Mouse (Mus musculus): ENCODE measurements around the gene Mettl17.
"Not testable (repeated sequence)": the region's sequence is repeated elsewhere in the genome, so short reads cannot be mapped to it uniquely, and the experiment has no call there.

Gene Mettl17

GRCm38 (mm10) chr14:51896539-51897170 is 12.0 kb downstream of the Mettl17 start:
- no peak for DNase-seq (ENCODE audit: low read depth, low spot score)

GRCm38 (mm10) chr14:51899351-51899750 is 14.7 kb downstream of the Mettl17 start:
- DNase-seq (ENCODE audit: low read depth, low spot score) = no peak

GRCm38 (mm10) chr14:51902806-51903710 is 18.4 kb downstream of the Mettl17 start:
- peak; percentile 51 for DNase-seq (ENCODE audit: low read depth, low spot score)

GRCm38 (mm10) chr14:51903782-51904181 is 19.1 kb downstream of the Mettl17 start:
- DNase-seq (ENCODE audit: low read depth, low spot score) = no peak

- DNase-seq (ENCODE audit: low read depth, low spot score) = no peak
Observed at GRCm38 (mm10) chr14:51904706-51905105, 20.1 kb downstream of the Mettl17 start.

GRCm38 (mm10) chr14:51906102-51906501 is 21.5 kb downstream of the Mettl17 start:
- no peak for DNase-seq (ENCODE audit: low read depth, low spot score)

GRCm38 (mm10) chr14:51911301-51911700 is 26.7 kb downstream of the Mettl17 start:
- DNase-seq (ENCODE audit: low read depth, low spot score) = no peak

- DNase-seq (ENCODE audit: low read depth, low spot score) = no peak
Observed at GRCm38 (mm10) chr14:51912391-51913061, 27.9 kb downstream of the Mettl17 start.

GRCm38 (mm10) chr14:51913062-51913959 is 28.7 kb downstream of the Mettl17 start:
- no peak for DNase-seq (ENCODE audit: low read depth, low spot score)

- DNase-seq (ENCODE audit: low read depth, low spot score) = no peak
Observed at GRCm38 (mm10) chr14:51913960-51914762, 29.5 kb downstream of the Mettl17 start, which contains the start of gene Ndrg2. TSS of gene Ndrg2 (minus strand) at chr14:51914158.

GRCm38 (mm10) chr14:51915030-51915429 is 30.4 kb downstream of the Mettl17 start:
- DNase-seq (ENCODE audit: low read depth, low spot score) = no peak

- no peak for DNase-seq (ENCODE audit: low read depth, low spot score)
Observed at GRCm38 (mm10) chr14:51916539-51916938, 31.9 kb downstream of the Mettl17 start.

- DNase-seq (ENCODE audit: low read depth, low spot score) = no peak
Observed at GRCm38 (mm10) chr14:51918125-51918524, 33.5 kb downstream of the Mettl17 start, which contains the start of gene Tppp2. TSS of gene Tppp2 (plus strand) at chr14:51918425.

GRCm38 (mm10) chr14:51918966-51919365 is 34.3 kb downstream of the Mettl17 start:
- no peak for DNase-seq (ENCODE audit: low read depth, low spot score)

GRCm38 (mm10) chr14:51921759-51922570 is 37.3 kb downstream of the Mettl17 start:
- DNase-seq (ENCODE audit: low read depth, low spot score) = no peak

GRCm38 (mm10) chr14:51922571-51922865 is 37.9 kb downstream of the Mettl17 start, which contains the start of gene Rnase13:
TSS of gene Rnase13 (minus strand) at chr14:51922773.
- DNase-seq (ENCODE audit: low read depth, low spot score) = no peak

- no peak for DNase-seq (ENCODE audit: low read depth, low spot score)
Observed at GRCm38 (mm10) chr14:51922910-51923309, 38.3 kb downstream of the Mettl17 start.

GRCm38 (mm10) chr14:51923492-51923891 is 38.9 kb downstream of the Mettl17 start:
- DNase-seq (ENCODE audit: low read depth, low spot score) = no peak

GRCm38 (mm10) chr14:51926930-51927329 is 42.3 kb downstream of the Mettl17 start:
- not testable (repeated sequence) for DNase-seq (ENCODE audit: low read depth, low spot score)
